Comparison of ENCODE assay signal across 13 mouse cellular contexts in genomic region chr4:33249716-33250230, GRCm38 (mm10). TPM values are rescaled to one million over a fixed set of nuclear protein-coding genes. Genes with fewer than 3 reads are reported as not detected.
A peak's percentile ranks its signal among the peaks of the same experiment; 100 is the strongest.
DNase-seq lines count a peak whose midpoint lies in the region; ATAC-seq and TF ChIP-seq lines count a peak whose summit lies in the region.
"Had no signal": no experiment of that assay in that cellular context is flagged by ENCODE, and none has a peak within 500 bp of the region (broad histone marks: within the 10 kb centered on the region; RNA-seq: fewer than 3 reads in every experiment).

No protein-coding gene starts in this region.

- no peak for TF ChIP-seq POLR2A in brain, embryonic 14.5 days (IDR thresholded peaks at IDR 0.05; ENCODE audit: borderline replicate concordance, extremely low read depth, insufficient read depth, insufficient read length, poor library complexity, severe bottlenecking)

- no peak for ATAC-seq in heart, embryonic 13.5 days (ENCODE audit: extremely low read depth, insufficient number of reproducible peaks, low FRiP score, low TSS enrichment)
- no peak for ATAC-seq in midbrain, embryonic 13.5 days
- ATAC-seq in midbrain, postnatal 0 days (ENCODE audit: low FRiP score) = no peak

- no peak overlapping the region for H3K27ac ChIP-seq in heart, embryonic 13.5 days (replicated peaks)
- H3K27ac ChIP-seq in midbrain, embryonic 13.5 days = peak overlapping the region; percentile 44; the same call in 1 of the 2 replicates
- no peak overlapping the region for H3K27ac ChIP-seq in midbrain, postnatal 0 days (ENCODE audit: low read depth, low read length)

- 82% methylated on average over 1 of the region's 1 CpGs for WGBS in heart, embryonic 13.5 days
- WGBS in midbrain, embryonic 13.5 days = 50% methylated on average over 1 of the region's 1 CpGs
- 75% methylated on average over 1 of the region's 1 CpGs for WGBS in midbrain, postnatal 0 days

- no peak for TF ChIP-seq CTCF in midbrain, postnatal 0 days (IDR thresholded peaks at IDR 0.05)
- TF ChIP-seq CTCF in brain, embryonic 14.5 days (IDR thresholded peaks at IDR 0.05; ENCODE audit: borderline replicate concordance, extremely low read depth, insufficient read depth, insufficient read length) = no peak

- H3K27me3 ChIP-seq in heart, embryonic 13.5 days (replicated peaks) = no peaks in the 10 kb centered on the region
- H3K27me3 ChIP-seq in midbrain, embryonic 13.5 days = no peaks in the 10 kb centered on the region
- H3K27me3 ChIP-seq in midbrain, postnatal 0 days (ENCODE audit: insufficient read depth, low read length) = no peaks in the 10 kb centered on the region

- H3K4me2 ChIP-seq in heart, embryonic 13.5 days = peak overlapping the region; percentile 68
- no peak overlapping the region for H3K4me2 ChIP-seq in midbrain, embryonic 13.5 days (replicated peaks)
- no peak overlapping the region for H3K4me2 ChIP-seq in midbrain, postnatal 0 days (ENCODE audit: low read depth, low read length, poor library complexity, severe bottlenecking)

- peaks cover 29% of the 10 kb centered on the region for H3K4me1 ChIP-seq in heart, embryonic 13.5 days
- peaks cover 20% of the 10 kb centered on the region for H3K4me1 ChIP-seq in midbrain, embryonic 13.5 days (replicated peaks)
- 0 out of 2 replicates have a peak, but pooled peaks cover 3% of the 10 kb centered on the region for H3K4me1 ChIP-seq in midbrain, postnatal 0 days (ENCODE audit: insufficient read depth, low read length)

- H3K36me3 ChIP-seq in heart, embryonic 13.5 days = peaks cover 15% of the 10 kb centered on the region
- peaks cover 13% of the 10 kb centered on the region for H3K36me3 ChIP-seq in midbrain, embryonic 13.5 days
- peaks cover 5% of the 10 kb centered on the region for H3K36me3 ChIP-seq in midbrain, postnatal 0 days (ENCODE audit: insufficient read depth, low read length)

- no peak overlapping the region for H3K9ac ChIP-seq in heart, embryonic 13.5 days
- no peak overlapping the region for H3K9ac ChIP-seq in midbrain, embryonic 13.5 days (replicated peaks)
- H3K9ac ChIP-seq in midbrain, postnatal 0 days (replicated peaks; ENCODE audit: low read length, poor library complexity, severe bottlenecking) = no peak overlapping the region

- H3K4me3 ChIP-seq in heart, embryonic 13.5 days = no peak overlapping the region
- no peak overlapping the region for H3K4me3 ChIP-seq in midbrain, embryonic 13.5 days (replicated peaks)
- no peak overlapping the region for H3K4me3 ChIP-seq in midbrain, postnatal 0 days (ENCODE audit: low read depth, low read length)

- no peak for DNase-seq in heart, adult 8-10 months (ENCODE audit: low spot score)
- DNase-seq in midbrain, postnatal 0 days (ENCODE audit: low spot score) = no peak
- DNase-seq in brain, embryonic 14.5 days (ENCODE audit: low read depth) = peak; percentile 21
- peak; percentile 28 for DNase-seq in retina, embryonic 14.5 days (ENCODE audit: low spot score)
- DNase-seq in spleen, adult 12 weeks (ENCODE audit: low spot score) = no peak
- DNase-seq in lung, postnatal 25 days (ENCODE audit: low spot score) = no peak
- DNase-seq: adrenal gland, postnatal 14 days; cerebellum, postnatal 36 days; heart, postnatal 14 days; lung, postnatal 4 days; spleen, adult 18-20 months had no signal

- H3K9me3 ChIP-seq in heart, embryonic 13.5 days = no peaks in the 10 kb centered on the region
- H3K9me3 ChIP-seq in midbrain, embryonic 13.5 days = no peaks in the 10 kb centered on the region
- no peaks in the 10 kb centered on the region for H3K9me3 ChIP-seq in midbrain, postnatal 0 days (ENCODE audit: low read length)

RNA-seq across cellular contexts. Expression of gene Pnrc1, which starts 40.2 kb away (rescaled TPM):
- 72.8 and 80.0 TPM in 2 replicates for polyA plus RNA-seq in heart, embryonic 13.5 days (2015; fragmentation: Nextera tagmentation; extraction: Ambion mirVana)
- total RNA-seq in heart, adult 8-10 months (2022) = 100 to 1,000 TPM; 105 to 165 (median 142) TPM
- 71.0 and 83.2 TPM in 2 replicates for polyA plus RNA-seq in midbrain, embryonic 13.5 days (2015; fragmentation: Nextera tagmentation; extraction: Ambion mirVana)
- 91.3 and 109 TPM in 2 replicates for total RNA-seq in midbrain, postnatal 0 days (2014; rRNA removed)
- polyA plus RNA-seq in midbrain, postnatal 0 days (2015; fragmentation: Nextera tagmentation; extraction: Ambion mirVana) = 41.3 and 43.6 TPM in 2 replicates
- 54.0 and 61.3 TPM in 2 replicates for polyA plus RNA-seq in brain, embryonic 14.5 days (2012; rRNA removed)

RNA-seq across cellular contexts. Expression of gene Srsf12, which starts 41.0 kb away (rescaled TPM):
- 2.7 and 2.9 TPM in 2 replicates for polyA plus RNA-seq in heart, embryonic 13.5 days (2015; fragmentation: Nextera tagmentation; extraction: Ambion mirVana)
- total RNA-seq in heart, adult 8-10 months (2022) = not detected
- 32.5 and 33.9 TPM in 2 replicates for polyA plus RNA-seq in midbrain, embryonic 13.5 days (2015; fragmentation: Nextera tagmentation; extraction: Ambion mirVana)
- 84.2 and 88.0 TPM in 2 replicates for total RNA-seq in midbrain, postnatal 0 days (2014; rRNA removed)
- polyA plus RNA-seq in midbrain, postnatal 0 days (2015; fragmentation: Nextera tagmentation; extraction: Ambion mirVana) = 76.7 and 77.4 TPM in 2 replicates
- 22.0 and 34.0 TPM in 2 replicates for polyA plus RNA-seq in brain, embryonic 14.5 days (2012; rRNA removed)
- total RNA-seq: heart, postnatal 14 days had no signal

Comparison
In these comparisons a context has a peak if more than half of its experiments do, and no peak if none do; other contexts are left out.
1. DNase-seq: peak in brain, embryonic 14.5 days (single experiment) and retina, embryonic 14.5 days (single experiment); none in heart, adult 8-10 months (single experiment), midbrain, postnatal 0 days (single experiment), spleen, adult 12 weeks (single experiment) and lung, postnatal 25 days (single experiment).